ENCODE assay signal across 8 mouse cellular contexts in the genomic region with DNA sequence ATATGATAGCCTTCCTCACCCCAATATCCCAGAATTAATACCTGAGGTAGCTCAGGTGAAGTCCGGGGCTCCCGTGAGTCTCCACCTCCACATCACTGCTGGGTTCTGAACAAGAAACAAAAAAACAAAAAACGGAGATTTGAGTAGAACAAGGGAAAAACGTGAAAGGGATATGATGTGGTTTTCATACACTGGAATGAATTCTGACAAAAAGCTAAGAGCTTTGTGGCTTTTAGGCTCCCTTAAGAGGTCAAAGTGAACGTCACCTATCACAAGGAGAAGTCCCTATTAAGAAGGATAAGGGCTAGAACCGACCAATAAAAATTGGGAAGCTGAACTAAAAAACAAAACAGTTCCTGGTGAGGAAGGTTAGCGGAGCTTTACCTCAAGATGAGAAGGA. TPM values are rescaled to one million over a fixed set of nuclear protein-coding genes. Genes with fewer than 3 reads are reported as not detected.
DNase-seq lines count a peak whose midpoint lies in the region; ATAC-seq and TF ChIP-seq lines count a peak whose summit lies in the region.

No protein-coding gene starts in this region.

- no peak for DNase-seq in liver, adult 2 months (ENCODE audit: extremely low read depth, low read depth, low spot score)
- no peak for DNase-seq in liver
- DNase-seq in intestine, embryonic 14.5 days (ENCODE audit: low spot score): no peak
- no peak for DNase-seq in layer of hippocampus, postnatal 36 days
- DNase-seq in layer of hippocampus, adult 9-11 months: no peak
- no peak for DNase-seq in thymus, postnatal 14 days

- WGBS in liver, adult 2 months: 3% methylated on average over 7 of the region's 7 CpGs
- WGBS in embryonic facial prominence, embryonic 12.5 days: 26% methylated on average over 7 of the region's 7 CpGs
- 22% methylated on average over 7 of the region's 7 CpGs for WGBS in intestine, embryonic 14.5 days

- no peaks in the 10 kb centered on the region for H3K27me3 ChIP-seq in liver, adult 2 months (ENCODE audit: control insufficient read depth, insufficient read depth, low read length)
- H3K27me3 ChIP-seq in embryonic facial prominence, embryonic 12.5 days: no peaks in the 10 kb centered on the region
- H3K27me3 ChIP-seq in intestine, embryonic 14.5 days (replicated peaks; ENCODE audit: control insufficient read depth, insufficient read depth, low read length): no peaks in the 10 kb centered on the region
- no peaks in the 10 kb centered on the region for H3K27me3 ChIP-seq in myocyte (ENCODE audit: control insufficient read depth, insufficient read depth, insufficient read length)

- peak overlapping the region; percentile 3 for H3ac ChIP-seq in myocyte (ENCODE audit: control insufficient read depth, insufficient read length)

- H3K4me2 ChIP-seq in embryonic facial prominence, embryonic 12.5 days (replicated peaks): peak overlapping the region; percentile 80
- peak overlapping the region; percentile 81 for H3K4me2 ChIP-seq in intestine, embryonic 14.5 days (ENCODE audit: low read length)
- peak overlapping the region; percentile 98 for H3K4me2 ChIP-seq in myocyte (ENCODE audit: low read depth)

- peak overlapping the region; percentile 76 for H3K9ac ChIP-seq in liver, adult 2 months (ENCODE audit: low read depth, low read length)
- peak overlapping the region; percentile 76 for H3K9ac ChIP-seq in embryonic facial prominence, embryonic 12.5 days
- peak overlapping the region; percentile 95 for H3K9ac ChIP-seq in intestine, embryonic 14.5 days (ENCODE audit: low read length)

- H3K9me3 ChIP-seq in embryonic facial prominence, embryonic 12.5 days: no peaks in the 10 kb centered on the region
- no peaks in the 10 kb centered on the region for H3K9me3 ChIP-seq in intestine, embryonic 14.5 days (ENCODE audit: control insufficient read depth, low read length)

- H3K27ac ChIP-seq in liver, adult 2 months (replicated peaks; ENCODE audit: insufficient read depth, low read depth, low read length): peak overlapping the region; percentile 89
- H3K27ac ChIP-seq in embryonic facial prominence, embryonic 12.5 days: peak overlapping the region; percentile 88
- peak overlapping the region; percentile 85 for H3K27ac ChIP-seq in intestine, embryonic 14.5 days (ENCODE audit: low read depth)

- peaks cover 26% of the 10 kb centered on the region for H3K36me3 ChIP-seq in liver, adult 2 months (ENCODE audit: control insufficient read depth, insufficient read depth, low read length)
- H3K36me3 ChIP-seq in embryonic facial prominence, embryonic 12.5 days: peaks cover 33% of the 10 kb centered on the region
- peaks cover 37% of the 10 kb centered on the region for H3K36me3 ChIP-seq in intestine, embryonic 14.5 days (ENCODE audit: control insufficient read depth, insufficient read depth, low read length)
- H3K36me3 ChIP-seq in myocyte (ENCODE audit: control insufficient read depth, insufficient read depth): peaks cover 26% of the 10 kb centered on the region

- ATAC-seq in embryonic facial prominence, embryonic 12.5 days (ENCODE audit: insufficient number of reproducible peaks, insufficient read depth, low FRiP score, low TSS enrichment): no peak
- no peak for ATAC-seq in intestine, embryonic 14.5 days (replicated peaks; ENCODE audit: low FRiP score, low TSS enrichment, low read depth)

- H3K79me2 ChIP-seq in liver, adult 2 months (ENCODE audit: control insufficient read depth, insufficient read depth, low read length): no peaks in the 10 kb centered on the region; the same call in 1 of the 2 replicates
- peaks cover 30% of the 10 kb centered on the region for H3K79me2 ChIP-seq in myocyte (ENCODE audit: control insufficient read depth, insufficient read depth)

- no peak for TF ChIP-seq POLR2A in liver, adult 2 months (IDR thresholded peaks at IDR 0.05; ENCODE audit: extremely low read depth, insufficient read depth, low read length)
- TF ChIP-seq POLR2A in myocyte (IDR thresholded peaks at IDR 0.05; ENCODE audit: insufficient read length, low read depth): no peak

- peak overlapping the region; percentile 80 for H3K4me3 ChIP-seq in liver, adult 2 months (ENCODE audit: insufficient read depth, low read depth, low read length)
- peak overlapping the region; percentile 53 for H3K4me3 ChIP-seq in embryonic facial prominence, embryonic 12.5 days
- H3K4me3 ChIP-seq in intestine, embryonic 14.5 days (ENCODE audit: low read depth, low read length): peak overlapping the region; percentile 70
- peak overlapping the region; percentile 91 for H3K4me3 ChIP-seq in myocyte

- no peak for TF ChIP-seq CTCF in liver, adult 2 months (IDR thresholded peaks at IDR 0.05; ENCODE audit: low read depth, low read length)

- peaks cover 5% of the 10 kb centered on the region; the same call in 1 of the 2 replicates for H3K4me1 ChIP-seq in liver, adult 2 months (ENCODE audit: control insufficient read depth, insufficient read depth, low read length)
- H3K4me1 ChIP-seq in embryonic facial prominence, embryonic 12.5 days: peaks cover 8% of the 10 kb centered on the region
- peaks cover 7% of the 10 kb centered on the region; the same call in 1 of the 2 replicates for H3K4me1 ChIP-seq in intestine, embryonic 14.5 days (replicated peaks; ENCODE audit: control insufficient read depth, insufficient read depth, low read length)

TF ChIP-seq in myocyte, 11 proteins besides CTCF, POLR2A, EP300 and RAD21:
- no peak for TF ChIP-seq E2F4 (IDR thresholded peaks at IDR 0.05; ENCODE audit: insufficient read depth)
- TF ChIP-seq MYOD1 (IDR thresholded peaks at IDR 0.05; ENCODE audit: control insufficient read depth in 1 of 3, insufficient read length in 2 of 3, low read depth in 2 of 3): no peak
- TF ChIP-seq MAX (IDR thresholded peaks at IDR 0.05; ENCODE audit: low read depth): no peak
- no peak for TF ChIP-seq SRF (IDR thresholded peaks at IDR 0.05; ENCODE audit: control insufficient read depth, insufficient read length, low read depth)
- no peak for TF ChIP-seq POLR2AphosphoS2 (IDR thresholded peaks at IDR 0.05; ENCODE audit: insufficient read length, low read depth)
- no peak for TF ChIP-seq TCF3 (IDR thresholded peaks at IDR 0.05; ENCODE audit: insufficient read length, low read depth)
- no peak for TF ChIP-seq REST (IDR thresholded peaks at IDR 0.05; ENCODE audit: insufficient read depth, insufficient read length)
- TF ChIP-seq TCF12 (IDR thresholded peaks at IDR 0.05; ENCODE audit: insufficient read depth, poor library complexity, severe bottlenecking): no peak
- TF ChIP-seq USF1 (IDR thresholded peaks at IDR 0.05; ENCODE audit: low read depth): no peak
- no peak for TF ChIP-seq CEBPB (IDR thresholded peaks at IDR 0.05; ENCODE audit: insufficient read depth, poor library complexity, severe bottlenecking)
- TF ChIP-seq MYOG (IDR thresholded peaks at IDR 0.05; ENCODE audit: control insufficient read depth in 1 of 3, insufficient read depth in 1 of 3, insufficient read length in 2 of 3, low read depth in 2 of 3): no peak

RNA-seq across cellular contexts. Expression of gene Zc3h10, which starts 0.8 kb away (rescaled TPM):
- total RNA-seq in liver, adult 2 months (2014; rRNA removed): 3.2 and 4.4 TPM in 2 replicates
- polyA plus RNA-seq in liver, adult 2 months (2012; rRNA removed): 6.8 and 8.1 TPM in 2 replicates
- polyA plus RNA-seq in embryonic facial prominence, embryonic 12.5 days (2016; fragmentation: Nextera tagmentation; extraction: Ambion mirVana): 18.8 and 19.4 TPM in 2 replicates
- 11.3 TPM in 2 replicates for polyA plus RNA-seq in intestine, embryonic 14.5 days (2014; fragmentation: Nextera tagmentation; extraction: Ambion mirVana)
- 13.8 TPM for polyA plus RNA-seq in myocyte (2012; fragmentation: generic; extraction: Trizol)
- 10 to 100 TPM; 14.1 to 14.3 TPM for total RNA-seq in layer of hippocampus, postnatal 36 days (2021)

RNA-seq across cellular contexts. Expression of gene Rpl41, which starts 2.3 kb away (rescaled TPM):
- total RNA-seq in liver, adult 2 months (2014; rRNA removed): 921 and 1,015 TPM in 2 replicates
- polyA plus RNA-seq in liver, adult 2 months (2012; rRNA removed): 794 TPM in 2 replicates
- 3,271 and 3,412 TPM in 2 replicates for polyA plus RNA-seq in embryonic facial prominence, embryonic 12.5 days (2016; fragmentation: Nextera tagmentation; extraction: Ambion mirVana)
- polyA plus RNA-seq in intestine, embryonic 14.5 days (2014; fragmentation: Nextera tagmentation; extraction: Ambion mirVana): 4,682 and 5,210 TPM in 2 replicates
- 12,553 TPM for polyA plus RNA-seq in myocyte (2012; fragmentation: generic; extraction: Trizol)
- 1,000 to 10,000 TPM; 1,506 to 1,536 TPM for total RNA-seq in layer of hippocampus, postnatal 36 days (2021)

RNA-seq across cellular contexts. Expression of gene Pa2g4, which starts 19.0 kb away (rescaled TPM):
- 24.7 and 30.0 TPM in 2 replicates for total RNA-seq in liver, adult 2 months (2014; rRNA removed)
- 17.6 and 17.8 TPM in 2 replicates for polyA plus RNA-seq in liver, adult 2 months (2012; rRNA removed)
- 189 and 192 TPM in 2 replicates for polyA plus RNA-seq in embryonic facial prominence, embryonic 12.5 days (2016; fragmentation: Nextera tagmentation; extraction: Ambion mirVana)
- polyA plus RNA-seq in intestine, embryonic 14.5 days (2014; fragmentation: Nextera tagmentation; extraction: Ambion mirVana): 248 and 252 TPM in 2 replicates
- 127 TPM for polyA plus RNA-seq in myocyte (2012; fragmentation: generic; extraction: Trizol)
- total RNA-seq in layer of hippocampus, postnatal 36 days (2021): 10 to 100 TPM; 61.9 to 66.9 TPM

RNA-seq across cellular contexts. Expression of gene Esyt1, which starts 21.1 kb away (rescaled TPM):
- total RNA-seq in liver, adult 2 months (2014; rRNA removed): 7.9 and 10.7 TPM in 2 replicates
- 9.2 and 12.8 TPM in 2 replicates for polyA plus RNA-seq in liver, adult 2 months (2012; rRNA removed)
- polyA plus RNA-seq in embryonic facial prominence, embryonic 12.5 days (2016; fragmentation: Nextera tagmentation; extraction: Ambion mirVana): 29.2 and 30.7 TPM in 2 replicates
- 27.3 and 28.0 TPM in 2 replicates for polyA plus RNA-seq in intestine, embryonic 14.5 days (2014; fragmentation: Nextera tagmentation; extraction: Ambion mirVana)
- polyA plus RNA-seq in myocyte (2012; fragmentation: generic; extraction: Trizol): 166 TPM
- 1 to 10 TPM; 4.5 to 4.7 TPM for total RNA-seq in layer of hippocampus, postnatal 36 days (2021)

RNA-seq across cellular contexts. Expression of gene Erbb3, which starts 42.7 kb away (rescaled TPM):
- 92.9 and 115 TPM in 2 replicates for total RNA-seq in liver, adult 2 months (2014; rRNA removed)
- polyA plus RNA-seq in liver, adult 2 months (2012; rRNA removed): 37.4 and 37.9 TPM in 2 replicates
- polyA plus RNA-seq in embryonic facial prominence, embryonic 12.5 days (2016; fragmentation: Nextera tagmentation; extraction: Ambion mirVana): 20.9 TPM in 2 replicates
- polyA plus RNA-seq in intestine, embryonic 14.5 days (2014; fragmentation: Nextera tagmentation; extraction: Ambion mirVana): 31.2 and 32.4 TPM in 2 replicates
- 23.3 TPM for polyA plus RNA-seq in myocyte (2012; fragmentation: generic; extraction: Trizol)
- 1 to 10 TPM; 7.8 to 8.0 TPM for total RNA-seq in layer of hippocampus, postnatal 36 days (2021)
